Mouse (Mus musculus) megakaryocyte, embryonic 14.5 days (primary cell): ENCODE data around the gene Ift81.

Source experiments
- FLI1 ChIP-seq: IDR thresholded peaks from 2 replicates; pipeline ENCODE4 v1.6.1; 2012; ENCODE audit warnings: low read length, inconsistent platforms, mixed read lengths
- GATA1 ChIP-seq: IDR thresholded peaks from 3 replicates; pipeline ENCODE4 v1.6.1; 2012; ENCODE audit warnings: mixed read lengths, low read length, inconsistent platforms, borderline replicate concordance

DNA sequence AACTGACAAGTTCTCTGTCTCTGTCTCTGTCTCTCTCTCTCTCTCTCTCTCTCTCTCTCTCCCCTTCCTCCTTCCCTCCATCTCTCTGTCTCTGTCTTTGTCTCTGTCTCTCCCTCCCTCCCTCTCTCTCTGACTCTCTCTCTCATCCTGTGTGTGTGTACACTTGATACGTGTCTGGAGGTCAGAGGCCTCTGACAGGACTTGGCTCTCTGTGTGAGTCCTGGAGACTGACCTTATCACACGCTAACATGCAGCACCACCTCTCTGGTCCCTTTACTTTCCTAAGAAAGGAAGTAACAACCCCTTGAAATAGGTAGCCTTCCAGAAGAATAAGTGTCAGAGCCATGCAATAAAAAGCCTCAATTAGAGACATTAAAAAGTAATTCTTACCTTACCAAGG is 59.2 kb downstream of the Ift81 start:
- no peak for TF ChIP-seq FLI1
- TF ChIP-seq GATA1: no peak
